Mouse (Mus musculus) embryonic facial prominence, embryonic 11.5 days (tissue): ENCODE results near the gene Ccdc36. TPM values are rescaled to one million over a fixed set of nuclear protein-coding genes. Genes with fewer than 3 reads are reported as not detected.
A peak's percentile ranks its signal among the peaks of the same experiment; 100 is the strongest.

Experiments
- ATAC-seq: fragments of 200-750 bp; cut with Nextera tagmentation; replicated peaks from 2 replicates; pipeline ENCODE4 v1.8.0; 2017; ENCODE audit warnings: low read depth; ENCODE audit not compliant: insufficient number of reproducible peaks, low FRiP score, low TSS enrichment
- DNase-seq: peaks from one replicate; pipeline ENCODE4 v3.0.0-alpha.2; 2015; ENCODE audit warnings: low spot score
- H3K27ac ChIP-seq: fragments of 300-500 bp; sonication (generic); replicated peaks from 2 replicates; pipeline ENCODE4 v1.5.1; 2014; ENCODE audit warnings: mild to moderate bottlenecking, low read depth, low read length, control low read depth
- H3K27me3 ChIP-seq: fragments of 300-500 bp; sonication (generic); 2 replicates; pipeline ENCODE4 v1.6.1; 2014; ENCODE audit warnings: mild to moderate bottlenecking, low read length, moderate library complexity, mixed read lengths; ENCODE audit not compliant: control insufficient read depth, insufficient read depth
- H3K36me3 ChIP-seq: fragments of 300-500 bp; sonication (generic); replicated peaks from 2 replicates; pipeline ENCODE4 v1.6.1; 2014; ENCODE audit warnings: low read depth, mild to moderate bottlenecking, low read length, moderate library complexity, mixed read lengths; ENCODE audit not compliant: control insufficient read depth, insufficient read depth
- H3K4me1 ChIP-seq: fragments of 300-500 bp; sonication (generic); 2 replicates; pipeline ENCODE4 v1.6.1; 2014; ENCODE audit warnings: low read length, mixed read lengths; ENCODE audit not compliant: control insufficient read depth, insufficient read depth
- H3K4me2 ChIP-seq: fragments of 300-500 bp; sonication (generic); 2 replicates; pipeline ENCODE4 v1.6.1; 2014; ENCODE audit warnings: low read depth, mild to moderate bottlenecking, control low read depth, low read length, moderate library complexity
- H3K4me3 ChIP-seq: fragments of 300-500 bp; sonication (generic); 2 replicates; pipeline ENCODE4 v1.5.1; 2014; ENCODE audit warnings: low read depth, low read length, control low read depth
- H3K9ac ChIP-seq: fragments of 300-500 bp; sonication (generic); replicated peaks from 2 replicates; pipeline ENCODE4 v1.6.1; 2014; ENCODE audit warnings: mild to moderate bottlenecking, control low read depth, low read length
- H3K9me3 ChIP-seq: fragments of 300-500 bp; sonication (generic); replicated peaks from 2 replicates; pipeline ENCODE4 v1.6.1; 2016; ENCODE audit warnings: mild to moderate bottlenecking, low read length, inconsistent platforms, mixed read lengths; ENCODE audit not compliant: control insufficient read depth
- WGBS: fragments of 180-500 bp; shearing (Covaris S2); extraction: QIAGEN DNeasy Blood & Tissue Kit; methylation state at CpG from one replicate; pipeline ENCODE4 v1.1.7; 2014; 5-methylcytosine and 5-hydroxymethylcytosine counted together
- polyA plus RNA-seq: library from polyadenylated mRNA; unstranded; fragments of >200 nt; fragmentation: Nextera tagmentation; extraction: Ambion mirVana; gene quantifications from 2 replicates; pipeline ENCODE4 v1.2.1, GENCODE M21; 2014

The Ccdc36 gene
- polyA plus RNA-seq = 1.5 and 1.7 TPM in 2 replicates

- no peak for ATAC-seq
- Histone ChIP-seq H3K4me2 (no peak within 1 kb of the TSS), H3K9me3 (no peaks in the 10 kb centered on the region), H3K9ac (no peak within 1 kb of the TSS), H3K27me3 (no peaks in the 10 kb centered on the region), H3K4me1 (no peaks in the 10 kb centered on the region), H3K4me3 (no peak within 1 kb of the TSS), H3K27ac (no peak within 1 kb of the TSS), H3K36me3 (no peaks in the 10 kb centered on the region)
- DNase-seq = no peak
Measured at GRCm38 (mm10) chr9:108428384-108428783, at the start of gene Ccdc36. TSS of gene Ccdc36 (minus strand) at chr9:108428484.

GRCm38 (mm10) chr9:108474528-108474927 is 46.2 kb upstream of the Ccdc36 start:
- no peak overlapping the region for H3K9ac ChIP-seq

DNA sequence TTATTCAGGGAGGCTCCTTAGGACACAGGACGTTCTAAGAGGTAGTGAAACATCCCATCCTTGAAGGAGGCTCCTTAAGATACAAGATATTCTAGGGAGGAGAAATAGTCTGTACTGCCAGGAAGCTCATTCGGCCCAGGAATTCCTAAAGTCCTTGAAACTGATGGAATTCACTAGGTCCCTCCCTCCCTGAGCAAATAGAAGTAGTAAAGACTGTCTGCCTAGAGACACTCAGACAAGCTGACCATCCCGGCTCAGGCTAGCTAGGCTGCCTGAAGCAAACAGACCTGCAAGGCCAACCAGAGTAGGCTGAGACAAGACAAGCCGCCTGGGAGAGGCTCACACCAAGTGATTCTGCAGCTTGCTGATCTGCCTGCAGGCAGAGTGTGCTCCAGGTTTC is 41.6 kb upstream of the Ccdc36 start:
- Histone ChIP-seq H3K4me2 (no peak overlapping the region), H3K9me3 (no peaks in the 10 kb centered on the region), H3K4me3 (no peak overlapping the region), H3K27ac (no peak overlapping the region), H3K4me1 (no peaks in the 10 kb centered on the region), H3K36me3 (no peaks in the 10 kb centered on the region), H3K9ac (no peak overlapping the region), H3K27me3 (no peaks in the 10 kb centered on the region)
- 70% methylated on average over 4 of the region's 4 CpGs for WGBS
- DNase-seq = no peak
- ATAC-seq = no peak

More at GRCm38 (mm10) chr9:108474528-108474927, 46.2 kb upstream of the Ccdc36 start:
- Histone ChIP-seq H3K4me2 (no peak overlapping the region), H3K4me1 (no peaks in the 10 kb centered on the region; the same call in 1 of the 2 replicates), H3K4me3 (no peak overlapping the region), H3K27ac (no peak overlapping the region), H3K36me3 (no peaks in the 10 kb centered on the region), H3K9me3 (no peaks in the 10 kb centered on the region), H3K27me3 (no peaks in the 10 kb centered on the region)
- 55% methylated on average over 1 of the region's 1 CpGs for WGBS
- no peak for DNase-seq
- ATAC-seq = no peak

DNA sequence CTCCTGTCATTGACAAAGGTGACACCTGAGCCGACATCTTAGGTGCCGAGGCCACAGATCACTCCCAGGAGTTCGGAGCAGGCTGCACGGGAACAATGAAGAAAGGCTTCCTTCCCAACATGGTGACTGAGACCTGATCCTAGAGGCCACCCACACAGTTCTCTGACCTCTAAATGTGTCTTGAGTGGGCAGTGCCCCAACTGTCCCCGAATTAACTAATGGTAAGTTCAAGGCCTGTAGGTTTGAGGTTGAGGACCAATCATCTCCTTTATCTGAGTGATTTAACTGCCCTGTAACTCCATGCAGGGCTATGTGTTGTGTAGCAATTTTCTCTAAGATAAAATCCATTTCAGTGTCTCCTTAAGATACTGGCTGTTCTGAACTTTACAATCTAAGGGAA is 41.1 kb upstream of the Ccdc36 start:
- DNase-seq (no peak), ATAC-seq (no peak)
- Histone ChIP-seq H3K4me3 (no peak overlapping the region), H3K4me1 (no peaks in the 10 kb centered on the region), H3K4me2 (no peak overlapping the region), H3K27ac (no peak overlapping the region), H3K27me3 (no peaks in the 10 kb centered on the region), H3K36me3 (no peaks in the 10 kb centered on the region), H3K9ac (no peak overlapping the region), H3K9me3 (no peaks in the 10 kb centered on the region)
- 72% methylated on average over 5 of the region's 5 CpGs for WGBS

GRCm38 (mm10) chr9:108466219-108466618 is 37.9 kb upstream of the Ccdc36 start:
- Histone ChIP-seq H3K27ac (no peak overlapping the region), H3K36me3 (peaks cover 3% of the 10 kb centered on the region; the same call in 1 of the 2 replicates), H3K4me2 (no peak overlapping the region), H3K9ac (no peak overlapping the region), H3K4me1 (no peaks in the 10 kb centered on the region), H3K27me3 (no peaks in the 10 kb centered on the region), H3K4me3 (no peak overlapping the region), H3K9me3 (no peaks in the 10 kb centered on the region)
- WGBS = 94% methylated on average over 2 of the region's 2 CpGs
- DNase-seq (no peak), ATAC-seq (no peak)

GRCm38 (mm10) chr9:108463713-108464112 is 35.4 kb upstream of the Ccdc36 start:
- ATAC-seq (no peak), DNase-seq (no peak)
- no peaks in the 10 kb centered on the region for H3K4me1 ChIP-seq
- H3K27me3 ChIP-seq = no peaks in the 10 kb centered on the region
- H3K4me3 ChIP-seq = no peak overlapping the region
- H3K27ac ChIP-seq = no peak overlapping the region
- peaks cover 3% of the 10 kb centered on the region; the same call in 1 of the 2 replicates for H3K36me3 ChIP-seq
- no peaks in the 10 kb centered on the region for H3K9me3 ChIP-seq
- H3K9ac ChIP-seq = no peak overlapping the region
- H3K4me2 ChIP-seq = no peak overlapping the region
- WGBS = 97% methylated on average over 9 of the region's 9 CpGs

GRCm38 (mm10) chr9:108462192-108462591 is 33.9 kb upstream of the Ccdc36 start:
- no peaks in the 10 kb centered on the region for H3K4me1 ChIP-seq
- no peaks in the 10 kb centered on the region for H3K9me3 ChIP-seq
- ATAC-seq (no peak), DNase-seq (no peak)
- H3K27me3 ChIP-seq = no peaks in the 10 kb centered on the region
- H3K27ac ChIP-seq = no peak overlapping the region
- H3K4me3 ChIP-seq = no peak overlapping the region
- 94% methylated on average over 10 of the region's 10 CpGs for WGBS
- H3K4me2 ChIP-seq = no peak overlapping the region
- H3K9ac ChIP-seq = no peak overlapping the region
- H3K36me3 ChIP-seq = peaks cover 3% of the 10 kb centered on the region; the same call in 1 of the 2 replicates

GRCm38 (mm10) chr9:108461675-108462074 is 33.4 kb upstream of the Ccdc36 start:
- peak overlapping the region; percentile 89; the same call in 1 of the 2 replicates for H3K9ac ChIP-seq
- DNase-seq (no peak), ATAC-seq (no peak)
- H3K27me3 ChIP-seq = no peaks in the 10 kb centered on the region
- WGBS = 88% methylated on average over 5 of the region's 5 CpGs
- H3K27ac ChIP-seq = no peak overlapping the region
- peak overlapping the region; percentile 81 for H3K4me2 ChIP-seq
- H3K9me3 ChIP-seq = no peaks in the 10 kb centered on the region
- H3K36me3 ChIP-seq = peaks cover 3% of the 10 kb centered on the region; the same call in 1 of the 2 replicates
- H3K4me3 ChIP-seq = peak overlapping the region; percentile 94
- no peaks in the 10 kb centered on the region for H3K4me1 ChIP-seq
